Mouse (Mus musculus) megakaryocyte progenitor cell, adult 5-6 weeks (primary cell): Measurements from ENCODE around the gene Thra. TPM values are rescaled to one million over a fixed set of nuclear protein-coding genes. Genes with fewer than 3 reads are reported as not detected.

ENCODE experiments used
- ATAC-seq: replicated peaks from 2 replicates; pipeline ENCODE4 v1.8.0; 2016; ENCODE audit warnings: mild to moderate bottlenecking, moderate TSS enrichment, inconsistent platforms; ENCODE audit not compliant: poor library complexity
- total RNA-seq, 2 experiments: library from RNA; stranded (forward) in 1 of 2; stranded (reverse) in 1 of 2; fragments of 157-497, 149-512 nt in 1 of 2; fragments of 200-1000 nt in 1 of 2; gene quantifications; 2 replicates each; pipeline versions ENCODE4 v1.2.3 to v1.2.4; 2015 to 2017

Thra gene
- total RNA-seq, 2 experiments from 2014 or later = 21.8 to 34.2 TPM

DNA sequence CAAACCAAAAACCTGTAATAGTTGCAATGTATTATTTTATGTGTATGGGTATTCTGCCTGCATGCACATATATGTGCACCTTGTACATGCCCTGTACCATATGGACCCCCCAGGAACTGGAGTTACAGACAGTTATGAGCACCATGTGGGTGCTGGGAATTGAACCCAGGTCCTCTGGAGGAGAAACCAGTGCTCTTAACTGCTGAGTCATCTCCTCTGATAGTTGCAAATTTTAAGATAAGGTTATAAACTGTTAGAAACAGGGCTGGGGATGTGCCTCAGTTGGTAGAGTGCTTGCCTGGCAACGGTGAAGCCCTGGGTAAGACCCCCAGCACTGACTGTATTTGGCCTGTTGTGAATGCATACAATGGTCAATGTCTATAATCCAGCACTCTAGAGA, 51.0 kb downstream of the Thra start:
- no peak for ATAC-seq

DNA sequence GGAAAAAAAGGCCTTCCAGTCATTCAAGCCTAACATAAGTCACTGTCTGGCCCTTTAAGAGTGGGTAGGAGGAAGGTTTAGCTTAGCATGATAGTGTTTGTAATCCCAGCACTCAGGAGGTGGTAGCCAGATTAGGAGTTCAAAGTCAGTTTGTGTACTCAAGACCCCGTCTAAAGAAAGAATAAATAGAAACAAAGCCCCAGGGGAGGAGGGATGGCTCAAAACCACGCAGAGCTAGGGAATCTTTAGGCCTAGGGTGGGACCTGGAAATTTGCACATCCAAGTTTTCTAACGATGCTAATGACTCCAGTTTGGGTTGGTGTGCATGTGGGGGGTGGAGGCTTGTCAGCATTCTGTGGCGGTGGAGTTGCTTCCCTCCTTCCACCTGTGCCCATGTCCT, 51.6 kb downstream of the Thra start:
- no peak for ATAC-seq

DNA sequence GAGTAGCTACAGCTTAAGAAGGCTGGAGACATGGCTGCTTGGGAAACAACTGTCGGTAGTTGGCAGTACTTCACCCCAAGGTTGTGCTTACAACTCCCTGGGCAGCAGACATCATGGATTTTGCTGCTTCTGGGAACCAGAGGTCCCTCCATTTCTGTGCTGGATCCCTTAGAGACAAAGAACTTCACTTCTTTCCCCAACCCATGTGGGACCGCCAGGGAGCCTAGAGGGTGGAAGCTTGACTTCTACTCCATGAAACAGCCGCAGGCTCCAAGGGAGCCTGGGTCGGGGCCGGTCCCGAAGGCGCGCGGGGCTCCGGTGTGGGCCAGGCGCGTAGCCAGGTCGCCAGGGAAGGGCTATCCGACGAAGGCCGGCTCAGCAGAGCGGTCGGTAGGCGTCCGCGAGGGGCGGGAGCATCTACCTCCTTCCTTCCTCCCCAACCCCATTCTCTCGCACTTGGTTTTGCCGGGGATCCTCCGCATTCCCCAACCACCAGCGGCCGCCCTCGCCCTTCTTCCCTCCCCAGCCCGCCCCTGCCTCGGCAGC, 54.1 kb downstream of the Thra start:
- ATAC-seq = peak; percentile 56

DNA sequence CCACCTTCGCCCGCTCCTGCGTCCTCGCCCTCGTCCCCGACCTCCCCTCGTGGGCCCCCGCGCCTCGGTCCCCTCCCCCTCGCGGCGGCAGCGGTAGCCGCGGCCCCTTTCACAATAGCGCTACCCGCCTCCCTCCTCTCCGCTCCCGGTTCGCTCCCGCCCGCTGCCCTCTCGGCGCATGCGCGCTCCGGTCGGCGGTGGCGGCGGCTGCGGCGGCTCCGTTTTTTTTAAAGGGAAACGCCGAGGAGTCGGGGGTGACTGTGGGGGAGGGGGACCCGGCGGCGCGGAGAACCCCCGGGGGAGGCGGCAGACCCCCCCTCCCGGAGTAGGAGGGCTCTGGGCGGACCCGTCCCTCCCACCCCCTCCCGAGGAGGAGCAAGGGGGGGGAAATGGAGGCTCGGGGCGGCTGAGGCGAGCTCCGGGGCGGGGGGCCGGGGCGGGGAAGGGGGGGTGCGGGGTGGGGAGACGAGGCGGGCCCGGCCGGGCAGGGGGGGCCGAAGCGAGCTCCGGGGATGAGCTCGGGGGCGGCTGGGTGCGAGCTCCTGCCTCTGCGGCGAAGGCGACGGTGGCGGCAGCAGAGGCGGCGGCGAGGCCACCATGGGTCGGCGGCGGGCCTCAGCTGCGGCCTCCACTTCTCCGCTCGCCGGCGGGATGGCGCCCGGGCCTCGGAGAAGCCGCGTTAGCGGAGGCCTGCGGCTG, 54.7 kb downstream of the Thra start, which contains the start of gene Msl1:
Gene Msl1, plus strand, starts transcription at position 502 of the 699 bp plus-strand sequence.
- peak; percentile 63 for ATAC-seq

DNA sequence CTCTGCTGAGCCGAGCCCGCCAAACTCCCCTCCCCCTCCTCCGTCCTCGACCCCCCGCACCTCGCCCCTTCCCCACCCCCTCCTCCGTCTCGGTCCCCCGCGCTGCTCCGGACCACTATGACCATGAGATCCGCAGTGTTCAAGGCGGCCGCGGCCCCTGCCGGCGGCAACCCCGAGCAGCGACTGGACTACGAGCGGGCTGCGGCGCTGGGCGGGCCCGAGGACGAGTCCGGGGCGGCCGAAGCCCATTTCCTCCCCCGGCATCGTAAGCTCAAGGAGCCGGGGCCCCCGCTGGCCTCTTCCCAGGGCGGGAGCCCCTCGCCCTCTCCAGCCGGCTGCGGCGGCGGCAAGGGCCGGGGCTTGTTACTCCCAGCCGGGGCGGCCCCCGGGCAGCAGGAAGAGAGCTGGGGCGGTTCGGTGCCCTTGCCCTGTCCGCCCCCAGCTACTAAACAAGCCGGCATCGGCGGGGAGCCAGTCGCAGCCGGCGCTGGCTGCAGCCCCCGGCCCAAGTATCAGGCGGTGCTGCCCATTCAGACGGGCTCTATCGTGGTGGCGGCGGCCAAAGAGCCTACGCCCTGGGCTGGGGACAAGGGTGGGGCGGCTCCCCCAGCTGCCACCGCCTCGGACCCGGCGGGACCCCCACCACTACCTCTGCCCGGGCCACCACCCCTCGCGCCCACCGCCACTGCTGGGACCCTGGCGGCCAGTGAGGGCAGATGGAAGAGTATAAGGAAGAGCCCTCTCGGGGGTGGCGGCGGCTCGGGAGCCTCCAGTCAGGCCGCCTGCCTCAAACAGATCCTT, 55.5 kb downstream of the Thra start:
- ATAC-seq = 0 out of 2 replicates have a peak, but pooled peaks have one; percentile 4

DNA sequence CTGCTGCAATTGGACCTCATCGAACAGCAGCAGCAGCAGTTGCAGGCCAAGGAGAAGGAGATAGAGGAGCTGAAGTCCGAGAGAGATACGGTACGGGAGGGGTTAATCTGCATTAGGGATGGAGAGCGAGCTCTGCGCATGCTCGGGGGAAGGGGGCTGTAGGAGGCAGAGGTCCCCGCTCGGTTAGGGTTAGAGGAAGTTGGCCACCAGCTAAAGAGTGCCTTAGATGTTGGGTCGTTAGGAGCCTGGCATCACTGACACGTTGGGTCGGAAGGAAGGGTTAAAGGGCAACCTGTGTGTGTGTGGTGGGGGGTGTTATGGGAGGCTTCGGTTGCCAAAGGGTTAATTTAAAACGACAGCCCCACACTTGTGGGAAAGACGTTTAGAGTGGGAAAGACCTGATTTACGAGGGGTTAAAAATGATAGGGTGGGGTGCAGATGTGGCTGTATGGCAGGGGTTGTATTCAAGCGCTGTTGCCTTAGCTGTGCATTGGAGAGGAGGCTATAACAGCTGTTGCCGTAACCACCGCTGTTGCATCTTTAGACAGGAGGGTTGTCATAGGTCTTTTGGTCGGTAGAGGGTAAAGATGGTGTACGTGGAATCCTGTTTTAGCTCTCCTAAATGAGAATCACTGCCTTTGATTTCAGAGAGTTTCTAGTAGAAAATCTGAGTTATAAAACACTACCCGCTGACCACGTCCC, 56.2 kb downstream of the Thra start:
- peak; percentile 32 for ATAC-seq

DNA sequence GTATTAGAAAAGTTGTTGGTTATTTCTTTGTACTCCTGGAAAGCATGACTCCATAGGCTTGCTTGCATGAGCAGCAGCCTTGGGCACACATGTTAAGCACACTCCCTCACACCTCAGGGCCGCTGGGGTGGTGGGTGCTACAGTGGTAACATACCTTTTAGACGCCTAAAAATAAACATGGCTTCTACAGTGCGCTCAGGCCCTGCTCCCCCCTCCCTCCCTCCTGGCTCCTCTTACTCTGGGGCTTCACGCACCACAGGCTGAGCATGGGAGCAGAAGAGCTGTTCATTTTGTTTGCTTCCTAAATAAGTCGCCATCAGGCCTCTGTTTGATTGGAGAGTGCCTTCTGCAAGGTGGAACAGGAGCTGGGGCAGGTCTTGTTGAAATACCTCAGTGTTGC, 56.9 kb downstream of the Thra start:
- ATAC-seq = no peak

DNA sequence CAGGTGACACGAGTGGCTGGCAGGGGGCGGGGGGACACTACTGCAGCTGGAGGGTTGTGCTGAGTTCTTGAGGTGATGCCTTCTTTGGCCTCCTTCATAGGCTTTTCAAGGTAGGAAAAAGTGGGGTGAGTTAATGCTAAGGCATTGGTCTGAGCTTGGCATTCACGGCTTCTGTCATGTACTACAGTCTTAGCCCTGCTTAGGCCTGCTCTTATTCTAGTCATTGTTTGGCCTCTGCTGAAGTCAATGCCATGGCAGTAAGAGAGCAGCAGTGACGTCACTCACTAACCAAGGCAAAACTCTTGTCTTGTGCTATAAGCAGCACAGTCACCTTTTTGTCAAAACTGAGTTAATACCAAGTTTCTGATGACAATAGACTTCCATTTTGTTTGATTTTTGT, 57.5 kb downstream of the Thra start:
- ATAC-seq = no peak

DNA sequence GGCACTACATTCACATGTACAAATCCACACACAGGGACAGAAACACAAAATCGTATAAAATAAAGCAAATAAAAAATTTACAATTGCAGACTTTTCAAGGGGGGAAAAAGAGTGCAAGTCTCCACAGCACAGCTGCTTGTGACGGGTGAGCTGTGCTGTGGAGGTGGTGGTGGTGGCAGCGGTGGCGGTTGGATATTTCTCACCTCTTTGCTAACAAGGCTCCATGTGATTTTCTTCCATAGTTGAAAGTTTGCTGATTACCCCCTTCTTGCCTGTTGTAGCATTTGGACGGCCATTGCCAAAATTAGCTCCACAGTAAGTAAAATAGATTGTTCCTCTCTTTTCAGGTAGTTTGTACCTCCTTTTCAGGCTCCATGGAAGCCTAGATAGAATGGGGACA, 64.2 kb downstream of the Thra start, which contains the start of gene Casc3:
Gene Casc3, plus strand, starts transcription at position 301 of the 400 bp plus-strand sequence.
- ATAC-seq = no peak

DNA sequence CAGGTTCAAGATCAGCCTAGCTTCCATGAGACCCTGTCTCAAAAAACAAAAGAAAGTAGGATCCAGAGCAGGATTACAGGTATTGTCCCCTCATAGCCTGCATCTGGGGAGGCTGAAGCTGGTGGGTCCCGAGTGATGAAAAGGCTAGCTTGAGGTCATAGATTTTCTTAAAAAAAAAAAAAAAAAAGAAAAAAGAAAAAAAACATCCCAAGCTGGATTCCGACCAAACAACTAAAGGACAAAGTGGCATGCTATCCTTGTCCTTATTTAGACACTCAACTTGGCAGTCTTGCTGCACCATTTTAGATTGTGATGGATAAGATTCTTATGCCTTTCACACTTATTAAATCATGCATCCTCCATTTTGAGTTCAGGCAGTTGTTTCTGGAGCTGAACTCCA, 68.0 kb downstream of the Thra start:
- no peak for ATAC-seq

DNA sequence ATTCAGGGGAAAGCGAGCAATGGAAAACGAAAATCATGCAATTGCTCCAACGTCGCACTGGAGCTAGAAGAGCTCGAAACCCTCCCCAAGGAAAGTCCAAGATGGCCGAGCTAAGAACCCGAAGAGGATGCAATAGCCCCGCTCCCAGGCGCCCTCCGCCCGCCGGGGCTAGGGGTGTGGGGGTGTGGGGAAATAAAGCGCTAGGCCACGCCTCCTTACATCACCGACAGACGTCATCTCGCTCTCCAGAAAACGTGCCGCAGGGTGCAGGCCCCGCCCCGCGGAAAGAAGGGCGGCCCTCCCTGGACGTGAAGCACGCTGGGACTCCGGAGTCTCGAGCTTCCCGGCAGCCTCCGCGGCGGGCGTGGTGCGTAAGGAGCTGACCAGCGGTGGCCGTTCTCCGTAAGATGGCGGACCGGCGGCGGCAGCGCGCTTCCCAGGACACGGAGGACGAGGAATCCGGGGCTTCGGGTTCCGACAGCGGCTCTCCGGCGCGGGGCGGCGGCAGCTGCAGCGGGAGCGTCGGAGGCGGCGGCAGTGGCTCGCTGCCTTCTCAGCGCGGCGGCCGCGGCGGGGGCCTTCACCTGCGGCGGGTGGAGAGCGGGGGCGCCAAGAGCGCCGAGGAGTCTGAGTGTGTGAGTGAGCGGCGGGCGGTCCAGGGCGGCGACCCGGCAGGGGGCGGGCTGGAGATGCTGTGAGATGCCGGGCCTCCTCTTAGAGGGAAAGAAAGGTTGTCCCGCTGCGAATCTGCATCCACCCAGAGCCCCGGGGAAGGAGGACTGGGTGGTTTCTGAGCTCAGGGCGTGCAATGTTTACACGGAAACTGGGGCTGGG, 69.2 kb downstream of the Thra start:
- ATAC-seq = peak; percentile 97

DNA sequence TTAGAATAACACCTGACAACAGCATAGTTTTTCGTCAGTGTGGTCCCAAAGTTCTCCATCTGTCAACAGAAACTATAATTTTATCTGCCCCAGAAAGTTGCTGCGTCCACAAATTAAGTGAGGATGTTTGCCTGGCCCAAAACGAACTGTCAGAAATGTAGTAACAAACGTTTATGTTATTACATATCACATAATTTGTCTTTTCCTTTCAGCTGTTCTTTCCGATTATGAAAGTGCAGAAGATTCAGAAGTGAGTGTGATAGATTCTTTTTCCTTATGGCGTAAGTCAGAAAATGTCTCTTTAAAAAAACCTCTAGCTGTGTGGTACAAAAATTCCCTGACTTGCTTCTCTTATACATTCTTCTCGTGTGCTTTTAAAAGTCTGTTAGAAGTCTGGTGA, 70.2 kb downstream of the Thra start:
- ATAC-seq = no peak

DNA sequence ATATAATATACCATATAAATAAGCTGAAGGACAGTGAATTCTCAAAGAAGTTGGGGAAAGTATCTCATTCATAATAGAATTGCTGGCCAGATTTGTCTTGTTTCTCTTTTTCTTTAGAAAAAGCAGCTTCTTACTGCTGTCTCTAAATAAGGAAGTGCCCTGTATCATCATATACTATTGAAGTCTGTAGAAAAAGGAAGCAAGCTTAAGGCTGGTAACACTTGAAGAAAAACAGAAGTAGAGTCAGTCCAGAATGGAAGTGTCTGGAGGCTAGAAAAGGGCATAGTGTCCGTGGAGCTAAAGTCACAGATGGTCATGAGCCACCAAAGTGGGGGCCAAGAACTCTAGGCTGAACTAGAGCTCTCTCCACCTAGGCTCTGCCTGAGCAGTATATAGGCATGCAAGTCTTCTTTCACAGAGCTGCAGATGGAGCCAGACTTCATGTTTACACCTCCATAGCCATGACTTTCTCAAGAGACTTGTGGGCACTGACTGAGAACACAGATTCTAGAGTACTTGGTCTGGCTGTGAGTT, 76.3 kb downstream of the Thra start:
- peak; percentile 77 for ATAC-seq

Other genes with a start within 250 kb of the Thra start
- 1.2 TPM in 2 replicates for gene Ikzf3, start 194.6 kb upstream of the Thra start, total RNA-seq (2015)
- 0.17 and 0.44 TPM in 2 replicates for gene Ikzf3, start 194.6 kb upstream of the Thra start, total RNA-seq (2017)
- 0.17 TPM in 1 of 2 replicates, not detected in the other for gene Zpbp2, start 189.5 kb upstream of the Thra start, total RNA-seq (2015)
- gene Zpbp2, start 189.5 kb upstream of the Thra start, total RNA-seq (2017) = 0.10 TPM in 1 of 2 replicates, not detected in the other
- 5.5 and 7.7 TPM in 2 replicates for gene Ormdl3, start 153.3 kb upstream of the Thra start, total RNA-seq (2015)
- 7.2 and 10.6 TPM in 2 replicates for gene Ormdl3, start 153.3 kb upstream of the Thra start, total RNA-seq (2017)
- gene Lrrc3c, start 142.3 kb upstream of the Thra start, total RNA-seq (2015) = not detected in 2 replicates
- not detected in 2 replicates for gene Lrrc3c, start 142.3 kb upstream of the Thra start, total RNA-seq (2017)
- 9.7 and 12.5 TPM in 2 replicates for gene Gm12355, start 115.0 kb upstream of the Thra start, total RNA-seq (2015)
- 3.2 and 5.2 TPM in 2 replicates for gene Gm12355, start 115.0 kb upstream of the Thra start, total RNA-seq (2017)
- not detected in 2 replicates for gene Gsdma3, start 114.3 kb upstream of the Thra start, total RNA-seq (2015)
- not detected in 2 replicates for gene Gsdma3, start 114.3 kb upstream of the Thra start, total RNA-seq (2017)
- not detected in 2 replicates for gene Gsdma2, start 93.9 kb upstream of the Thra start, total RNA-seq (2015)
- gene Gsdma2, start 93.9 kb upstream of the Thra start, total RNA-seq (2017) = not detected in 2 replicates
- not detected in 2 replicates for gene Gsdma, start 76.3 kb upstream of the Thra start, total RNA-seq (2015)
- gene Gsdma, start 76.3 kb upstream of the Thra start, total RNA-seq (2017) = not detected in 2 replicates
- 38.0 and 38.6 TPM in 2 replicates for gene Psmd3, start 58.1 kb upstream of the Thra start, total RNA-seq (2015)
- 70.9 and 71.9 TPM in 2 replicates for gene Psmd3, start 58.1 kb upstream of the Thra start, total RNA-seq (2017)
- gene Csf3, start 39.4 kb upstream of the Thra start, total RNA-seq (2015) = not detected in 2 replicates
- gene Csf3, start 39.4 kb upstream of the Thra start, total RNA-seq (2017) = not detected in 2 replicates
- gene Med24, start 11.2 kb upstream of the Thra start, total RNA-seq (2015) = 28.7 and 30.9 TPM in 2 replicates
- gene Med24, start 11.2 kb upstream of the Thra start, total RNA-seq (2017) = 36.2 and 46.3 TPM in 2 replicates
- 3.3 and 3.5 TPM in 2 replicates for gene Nr1d1, start 34.7 kb downstream of the Thra start, total RNA-seq (2015)
- 0.47 and 0.87 TPM in 2 replicates for gene Nr1d1, start 34.7 kb downstream of the Thra start, total RNA-seq (2017)
- gene Msl1, start 54.9 kb downstream of the Thra start, total RNA-seq (2015) = 60.8 and 62.0 TPM in 2 replicates
- 76.3 and 99.9 TPM in 2 replicates for gene Msl1, start 54.9 kb downstream of the Thra start, total RNA-seq (2017)
- 38.3 and 39.0 TPM in 2 replicates for gene Casc3, start 64.3 kb downstream of the Thra start, total RNA-seq (2015)
- gene Casc3, start 64.3 kb downstream of the Thra start, total RNA-seq (2017) = 18.3 and 31.7 TPM in 2 replicates
- gene Rapgefl1, start 96.1 kb downstream of the Thra start, total RNA-seq (2015) = 0.24 and 1.8 TPM in 2 replicates
- not detected in 2 replicates for gene Rapgefl1, start 96.1 kb downstream of the Thra start, total RNA-seq (2017)
- 15.0 and 17.1 TPM in 2 replicates for gene Wipf2, start 123.0 kb downstream of the Thra start, total RNA-seq (2015)
- gene Wipf2, start 123.0 kb downstream of the Thra start, total RNA-seq (2017) = 3.0 and 3.6 TPM in 2 replicates
- gene Cdc6, start 167.2 kb downstream of the Thra start, total RNA-seq (2015) = 42.6 and 56.1 TPM in 2 replicates
- 40.7 and 44.1 TPM in 2 replicates for gene Cdc6, start 167.2 kb downstream of the Thra start, total RNA-seq (2017)
- gene Rara, start 187.2 kb downstream of the Thra start, total RNA-seq (2015) = 4.4 and 5.9 TPM in 2 replicates
- 1.6 and 2.2 TPM in 2 replicates for gene Rara, start 187.2 kb downstream of the Thra start, total RNA-seq (2017)
- not detected in 2 replicates for gene Gjd3, start 242.4 kb downstream of the Thra start, total RNA-seq (2015)
- gene Gjd3, start 242.4 kb downstream of the Thra start, total RNA-seq (2017) = not detected in 2 replicates